Mouse (Mus musculus): ENCODE data around the gene Gm20594.

Gene Gm20594

DNA sequence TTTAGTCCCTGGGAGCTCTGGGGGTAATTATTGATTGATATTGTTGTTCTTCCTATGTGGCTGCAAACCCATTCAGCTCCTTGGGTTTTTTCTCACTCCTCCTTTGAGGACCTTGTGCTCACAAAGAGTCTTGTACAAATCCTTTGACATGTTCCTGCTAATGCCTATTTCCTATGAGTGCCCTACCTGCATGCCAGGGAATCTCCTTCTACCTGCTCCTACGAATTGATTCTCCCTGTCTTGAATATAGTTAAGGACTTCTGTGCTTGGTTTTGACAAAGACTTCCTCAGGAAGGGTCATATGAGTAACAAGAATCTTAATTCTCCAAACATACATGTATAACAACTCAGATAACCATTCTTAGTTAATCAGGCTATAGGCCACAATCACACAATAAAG lies at the start of gene Gm20594:
Gm20594 (plus strand) TSS at position 301 of the 400 bp plus-strand sequence.
- no peak for TF ChIP-seq GATA4 (IDR thresholded peaks at IDR 0.05; ENCODE audit: insufficient replicate concordance, low read length)

DNA sequence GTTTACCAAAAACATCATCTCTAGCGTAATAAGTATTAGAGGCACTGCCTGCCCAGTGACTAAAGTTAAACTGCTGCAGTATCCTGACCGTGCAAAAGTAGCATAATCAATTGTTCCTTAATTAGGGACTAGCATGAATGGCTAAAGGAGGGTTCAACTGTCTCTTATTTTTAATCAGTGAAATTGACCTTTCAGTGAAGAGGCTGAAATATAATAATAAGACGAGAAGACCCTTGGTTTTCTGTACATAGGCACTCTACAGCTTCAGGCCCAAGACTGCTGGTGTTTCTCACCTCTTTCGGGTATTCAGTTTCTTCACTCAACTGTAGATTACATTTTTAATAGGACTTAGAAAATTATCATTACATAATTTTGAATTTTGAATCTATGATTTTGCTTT lies 398 bp downstream of the Gm20594 start:
- no peak for TF ChIP-seq GATA4 (IDR thresholded peaks at IDR 0.05; ENCODE audit: insufficient replicate concordance, low read length)

DNA sequence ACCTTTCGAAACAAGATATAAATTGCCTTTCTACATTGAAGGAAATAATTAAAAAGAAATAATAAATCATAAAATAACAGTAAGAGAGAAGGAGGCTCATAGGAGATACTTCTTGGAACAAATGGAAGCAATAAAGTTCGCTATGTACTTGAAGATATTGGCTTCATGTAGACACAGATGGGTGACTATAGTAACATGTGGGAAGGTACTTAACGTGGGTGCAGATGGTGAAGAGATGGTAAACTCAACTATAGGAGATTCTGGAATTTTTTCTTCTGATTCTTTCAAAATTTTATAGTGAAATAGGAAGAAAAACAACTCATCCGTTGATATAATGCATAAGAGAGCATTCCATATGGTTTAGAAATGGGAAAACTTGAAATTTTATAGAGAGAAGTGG lies 16.1 kb downstream of the Gm20594 start:
- TF ChIP-seq GATA4 (IDR thresholded peaks at IDR 0.05; ENCODE audit: insufficient replicate concordance, low read length), result no peak

DNA sequence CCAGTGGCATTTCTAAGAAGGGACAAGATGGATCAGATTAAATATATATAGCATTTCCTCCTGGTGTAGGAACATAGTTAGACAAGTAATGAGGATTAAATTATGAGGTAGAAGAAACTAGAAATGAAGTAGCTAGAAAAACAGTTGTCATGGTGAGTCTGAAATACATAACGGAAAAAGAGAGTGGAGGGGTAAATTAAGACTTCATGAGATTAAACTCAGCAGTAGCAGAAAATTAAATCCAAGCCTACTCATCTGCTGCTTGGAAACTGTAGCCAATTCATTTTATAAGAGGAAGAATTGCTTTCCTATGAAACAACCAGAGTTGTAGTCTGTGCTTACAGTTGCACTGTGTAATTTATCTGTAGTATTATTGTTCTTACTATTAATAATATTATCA lies 29.1 kb downstream of the Gm20594 start:
- TF ChIP-seq GATA4 (IDR thresholded peaks at IDR 0.05; ENCODE audit: insufficient replicate concordance, low read length), result no peak

Data from liver, adult (tissue).